ENCODE assay signal across 8 mouse cellular contexts in the genomic region with DNA sequence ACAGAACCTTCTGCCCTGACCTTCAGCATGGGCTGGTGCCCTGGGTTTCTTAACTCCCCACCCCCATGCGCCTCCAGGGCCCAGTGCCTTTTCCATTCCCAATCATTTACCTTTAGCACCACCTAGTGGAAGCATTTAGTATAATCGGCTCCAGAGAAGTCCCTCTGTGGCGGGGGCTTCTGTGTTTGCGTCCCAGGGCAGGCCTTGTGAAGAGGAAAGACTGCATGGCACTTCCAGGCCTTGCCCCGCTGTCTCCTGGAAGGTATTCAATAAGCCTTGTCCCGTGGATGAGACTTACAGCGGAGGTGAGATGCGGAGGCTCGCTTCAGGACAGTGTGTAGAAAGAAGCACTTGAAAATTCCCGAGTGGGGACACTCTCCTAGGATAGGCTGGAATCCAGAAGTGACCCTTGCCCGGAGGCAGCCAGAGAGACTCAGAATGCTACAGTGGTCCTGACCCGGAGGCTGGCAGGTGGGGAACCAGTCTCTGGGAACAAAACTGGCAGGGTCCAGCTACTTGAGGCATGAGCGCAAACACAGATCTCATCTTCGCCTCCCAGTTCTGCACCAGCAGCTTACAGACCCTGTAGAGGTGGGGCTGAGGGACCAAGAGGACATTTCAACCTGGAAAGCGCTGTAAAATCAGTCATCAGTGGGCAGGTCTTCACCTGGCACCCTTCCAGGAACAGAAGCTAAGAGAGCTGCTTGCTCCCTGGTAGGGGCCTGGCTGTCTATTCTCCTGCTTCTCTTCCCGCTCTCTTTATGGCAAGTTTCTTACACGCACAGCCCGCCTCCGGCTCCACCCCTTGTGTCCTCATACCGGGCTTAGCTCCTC. TPM values are rescaled to one million over a fixed set of nuclear protein-coding genes. Genes with fewer than 3 reads are reported as not detected.
DNase-seq lines count a peak whose midpoint lies in the region; ATAC-seq lines count a peak whose summit lies in the region.

No protein-coding gene starts in this region.

- no peaks in the 10 kb centered on the region for H3K9me3 ChIP-seq in intestine, embryonic 15.5 days

- H3K27me3 ChIP-seq in intestine, embryonic 15.5 days (replicated peaks), result no peaks in the 10 kb centered on the region

- H3K9ac ChIP-seq in intestine, embryonic 15.5 days, result no peak overlapping the region

- ATAC-seq in intestine, embryonic 15.5 days, result peak; percentile 63

- H3K4me3 ChIP-seq in intestine, embryonic 15.5 days (replicated peaks), result no peak overlapping the region

- peaks cover 6% of the 10 kb centered on the region for H3K4me1 ChIP-seq in intestine, embryonic 15.5 days (replicated peaks)

- peak overlapping the region; percentile 45 for H3K4me2 ChIP-seq in intestine, embryonic 15.5 days (replicated peaks)

- peak; percentile 64 to 92 for DNase-seq in adrenal gland, adult (ENCODE audit: inconsistent age in 2 of 2, low spot score in 1 of 2)
- DNase-seq in adrenal gland, adult 8-10 months, result no peak
- DNase-seq in embryo, embryonic 11.5 days (ENCODE audit: low read depth, low spot score), result peak; percentile 67
- DNase-seq in gastrocnemius, postnatal 25 days, result peak; percentile 47
- DNase-seq in left cerebral cortex, postnatal 25 days (ENCODE audit: low spot score in 2 of 2), result peak; percentile 59 to 61
- DNase-seq in mesoderm, embryonic 11.5 days (ENCODE audit: low read depth, low spot score), result peak; percentile 85
- peak; percentile 62 for DNase-seq in skeletal muscle tissue, adult 2 months (ENCODE audit: low read depth, low spot score)

- 28% methylated on average over 20 of the region's 20 CpGs for WGBS in intestine, embryonic 15.5 days

- intact Hi-C loops in left cerebral cortex, postnatal 25 days (cut with DNase I), result loop anchor here (5.0 to 10.0 kb wide), 5 partner anchors 236 to 1244 kb away; partner anchors contain the start of gene Sept3

- no peak overlapping the region for H3K27ac ChIP-seq in intestine, embryonic 15.5 days

- H3K36me3 ChIP-seq in intestine, embryonic 15.5 days, result no peaks in the 10 kb centered on the region

RNA-seq across cellular contexts. Expression of gene Ttll1, which starts 7.7 kb away (rescaled TPM):
- 10 to 100 TPM in 2 of 4 experiments, 1 to 10 TPM in 2; 9.8 to 16.5 (median 13.1) TPM for total RNA-seq in adrenal gland, adult 8-10 months (2022)
- total RNA-seq in gastrocnemius, postnatal 25 days (2021), result 1 to 10 TPM; 2.2 to 6.3 TPM
- 17.1 and 18.4 TPM in 2 replicates for polyA plus RNA-seq in intestine, embryonic 15.5 days (2015; fragmentation: Nextera tagmentation; extraction: Ambion mirVana)
- 10 to 100 TPM; 50.6 to 52.6 TPM for total RNA-seq in left cerebral cortex, postnatal 25 days (2021)

RNA-seq across cellular contexts. Expression of gene Bik, which starts 8.2 kb away (rescaled TPM):
- total RNA-seq in adrenal gland, adult 8-10 months (2022), result 1 to 10 TPM; 3.1 to 8.1 (median 5.4) TPM
- total RNA-seq in gastrocnemius, postnatal 25 days (2021), result 1 to 10 TPM in 1 of 2 experiments, under 1 TPM in 1; 0.59 to 1.3 TPM
- 4.3 and 5.6 TPM in 2 replicates for polyA plus RNA-seq in intestine, embryonic 15.5 days (2015; fragmentation: Nextera tagmentation; extraction: Ambion mirVana)
- not detected for total RNA-seq in left cerebral cortex, postnatal 25 days (2021)

RNA-seq across cellular contexts. Expression of gene Tspo, which starts 45.0 kb away (rescaled TPM):
- 100 to 1,000 TPM; 480 to 546 (median 516) TPM for total RNA-seq in adrenal gland, adult 8-10 months (2022)
- total RNA-seq in gastrocnemius, postnatal 25 days (2021), result 10 to 100 TPM; 21.2 to 34.5 TPM
- 98.0 and 120 TPM in 2 replicates for polyA plus RNA-seq in intestine, embryonic 15.5 days (2015; fragmentation: Nextera tagmentation; extraction: Ambion mirVana)
- 1 to 10 TPM; 4.0 to 4.8 TPM for total RNA-seq in left cerebral cortex, postnatal 25 days (2021)

RNA-seq across cellular contexts. Expression of gene Mcat, which starts 45.2 kb away (rescaled TPM):
- total RNA-seq in adrenal gland, adult 8-10 months (2022), result 10 to 100 TPM; 38.4 to 51.7 (median 43.9) TPM
- total RNA-seq in gastrocnemius, postnatal 25 days (2021), result 10 to 100 TPM; 18.6 to 21.4 TPM
- polyA plus RNA-seq in intestine, embryonic 15.5 days (2015; fragmentation: Nextera tagmentation; extraction: Ambion mirVana), result 31.4 TPM in 2 replicates
- 10 to 100 TPM; 24.6 to 27.2 TPM for total RNA-seq in left cerebral cortex, postnatal 25 days (2021)

RNA-seq across cellular contexts. Expression of gene Pacsin2, which starts 54.0 kb away (rescaled TPM):
- 100 to 1,000 TPM in 2 of 4 experiments, 10 to 100 TPM in 2; 88.4 to 126 (median 102) TPM for total RNA-seq in adrenal gland, adult 8-10 months (2022)
- total RNA-seq in gastrocnemius, postnatal 25 days (2021), result 10 to 100 TPM; 51.6 to 53.8 TPM
- 70.8 and 78.1 TPM in 2 replicates for polyA plus RNA-seq in intestine, embryonic 15.5 days (2015; fragmentation: Nextera tagmentation; extraction: Ambion mirVana)
- 10 to 100 TPM; 90.1 to 97.8 TPM for total RNA-seq in left cerebral cortex, postnatal 25 days (2021)

Comparison
In these comparisons a context has a peak if more than half of its experiments do, and no peak if none do; other contexts are left out.
1. RNA of gene Tspo, which starts 45.0 kb away (total RNA-seq): 480 to 546 TPM in adrenal gland, adult 8-10 months; 21.2 to 34.5 TPM in gastrocnemius, postnatal 25 days and 4.0 to 4.8 TPM in left cerebral cortex, postnatal 25 days; every median in the first group is over 10 times any median in the second.